Mouse (Mus musculus) spleen, adult 2 months (tissue): Measurements from ENCODE around the gene Crtc2. TPM values are rescaled to one million over a fixed set of nuclear protein-coding genes. Genes with fewer than 3 reads are reported as not detected.

Source experiments
- DNase-seq, 2 experiments: peaks; one replicate each; pipeline versions ENCODE4 v3.0.0 to v3.0.0-alpha.2; 2012 to 2021; ENCODE audit warnings: low spot score in 2 of 2, low read depth in 1 of 2
- H3K27ac ChIP-seq: fragments of 200-500 bp; 2 replicates; pipeline ENCODE4 v1.5.1; 2012; ENCODE audit warnings: low read length, inconsistent platforms; ENCODE audit not compliant: insufficient read depth
- H3K27me3 ChIP-seq: fragments of 200-500 bp; 2 replicates; pipeline ENCODE4 v1.6.1; 2012; ENCODE audit warnings: mild to moderate bottlenecking, moderate library complexity, low read length, inconsistent platforms; ENCODE audit not compliant: control insufficient read depth, insufficient read depth
- H3K36me3 ChIP-seq: fragments of 200-500 bp; 2 replicates; pipeline ENCODE4 v1.6.1; 2012; ENCODE audit warnings: mild to moderate bottlenecking, low read length, inconsistent platforms; ENCODE audit not compliant: control insufficient read depth, insufficient read depth
- H3K4me1 ChIP-seq: fragments of 200-500 bp; 2 replicates; pipeline ENCODE4 v1.6.1; 2011; ENCODE audit warnings: inconsistent platforms; ENCODE audit not compliant: control insufficient read depth, insufficient read depth, insufficient read length
- H3K4me3 ChIP-seq: fragments of 200-500 bp; 2 replicates; pipeline ENCODE4 v1.5.1; 2011; ENCODE audit warnings: mild to moderate bottlenecking, inconsistent platforms; ENCODE audit not compliant: insufficient read depth, insufficient read length; ENCODE audit errors: extremely low read depth
- CTCF ChIP-seq: fragments of 200-500 bp; IDR thresholded peaks from 2 replicates; pipeline ENCODE4 v1.5.1; 2011; ENCODE audit warnings: mild to moderate bottlenecking, inconsistent platforms; ENCODE audit not compliant: insufficient read depth, insufficient read length, insufficient replicate concordance; ENCODE audit errors: extremely low read depth
- POLR2A ChIP-seq: fragments of 200-500 bp; IDR thresholded peaks from 2 replicates; pipeline ENCODE4 v1.6.1; 2011; ENCODE audit warnings: low read depth, low read length, inconsistent platforms
- WGBS: fragments of 180-500 bp; shearing (Covaris S2); methylation state at CpG from one replicate; pipeline ENCODE4 v1.1.7; 2018; 5-methylcytosine and 5-hydroxymethylcytosine counted together
- polyA plus RNA-seq: library from polyadenylated mRNA; depleted of rRNA; stranded (reverse); fragments of >200 nt; gene quantifications from 2 replicates; pipeline ENCODE4 v1.2.3, GENCODE M21; 2012

Crtc2 gene
- polyA plus RNA-seq, 1 experiment, result 105 TPM

- peak within 1 kb of the TSS; percentile 85 for H3K4me3 ChIP-seq
- no peaks in the 10 kb centered on the region for H3K27me3 ChIP-seq
- H3K27ac ChIP-seq, result peak within 1 kb of the TSS; percentile 91
- no peak for TF ChIP-seq CTCF
- peak; percentile 31; the same call in 1 of the 2 replicates for TF ChIP-seq POLR2A
- peaks cover 8% of the 10 kb centered on the region; the same call in 1 of the 2 replicates for H3K4me1 ChIP-seq
- no peaks in the 10 kb centered on the region for H3K36me3 ChIP-seq
- peak; percentile 95 to 100 for DNase-seq
- WGBS, result under 1% methylated on average over 44 of the region's 47 CpGs
Measured at GRCm38 (mm10) chr3:90292345-90293275, 38.6 kb downstream of the Crtc2 start, which contains the start of gene Gatad2b. TSS of gene Gatad2b (plus strand) at chr3:90293178.

- Histone ChIP-seq H3K4me3 (peak overlapping the region; percentile 85), H3K36me3 (no peaks in the 10 kb centered on the region), H3K27me3 (no peaks in the 10 kb centered on the region), H3K27ac (peak overlapping the region; percentile 86), H3K4me1 (peaks cover 8% of the 10 kb centered on the region; the same call in 1 of the 2 replicates)
- DNase-seq, result peak in 1 of 2 experiments; percentile 60
- TF ChIP-seq CTCF, result no peak
- no peak for TF ChIP-seq POLR2A
- 2% methylated on average over 30 of the region's 68 CpGs for WGBS
Measured at GRCm38 (mm10) chr3:90293352-90294063, 39.5 kb downstream of the Crtc2 start.

GRCm38 (mm10) chr3:90294064-90294440 is 40.1 kb downstream of the Crtc2 start:
- WGBS, result 11% methylated on average over 11 of the region's 11 CpGs
- H3K27ac ChIP-seq, result peak overlapping the region; percentile 64
- H3K27me3 ChIP-seq, result no peaks in the 10 kb centered on the region
- TF ChIP-seq POLR2A, result no peak
- no peak for TF ChIP-seq CTCF
- peak overlapping the region; percentile 85 for H3K4me3 ChIP-seq
- H3K4me1 ChIP-seq, result peaks cover 8% of the 10 kb centered on the region; the same call in 1 of the 2 replicates
- no peak for DNase-seq
- no peaks in the 10 kb centered on the region for H3K36me3 ChIP-seq

GRCm38 (mm10) chr3:90294651-90295050 is 40.7 kb downstream of the Crtc2 start:
- Histone ChIP-seq H3K27me3 (no peaks in the 10 kb centered on the region), H3K4me3 (no peak overlapping the region), H3K27ac (no peak overlapping the region), H3K4me1 (peaks cover 8% of the 10 kb centered on the region; the same call in 1 of the 2 replicates), H3K36me3 (no peaks in the 10 kb centered on the region)
- TF ChIP-seq POLR2A (no peak), CTCF (no peak)
- WGBS, result 75% methylated on average over 2 of the region's 2 CpGs
- no peak for DNase-seq

- no peaks in the 10 kb centered on the region for H3K27me3 ChIP-seq
- whole genome bisulfite sequencing, result 85% methylated on average over 3 of the region's 3 CpGs
- no peak overlapping the region for H3K27ac ChIP-seq
- TF ChIP-seq CTCF, result no peak
- TF ChIP-seq POLR2A, result no peak
- no peak overlapping the region for H3K4me3 ChIP-seq
- peaks cover 2% of the 10 kb centered on the region; the same call in 1 of the 2 replicates for H3K4me1 ChIP-seq
- no peak for DNase-seq
- no peaks in the 10 kb centered on the region; the same call in 1 of the 2 replicates for H3K36me3 ChIP-seq
Measured at GRCm38 (mm10) chr3:90305801-90306200, 51.8 kb downstream of the Crtc2 start.

- H3K4me3 ChIP-seq, result no peak overlapping the region
- no peaks in the 10 kb centered on the region; the same call in 1 of the 2 replicates for H3K36me3 ChIP-seq
- H3K27ac ChIP-seq, result no peak overlapping the region; the same call in 1 of the 2 replicates
- peaks cover 2% of the 10 kb centered on the region; the same call in 1 of the 2 replicates for H3K4me1 ChIP-seq
- H3K27me3 ChIP-seq, result no peaks in the 10 kb centered on the region
- TF ChIP-seq POLR2A (no peak), CTCF (no peak)
- no peak for DNase-seq
Measured at GRCm38 (mm10) chr3:90309589-90309988, 55.6 kb downstream of the Crtc2 start.
